Mouse (Mus musculus) liver, postnatal 0 days (tissue): ENCODE measurements around the gene Slfn9.

Source experiments
- CTCF ChIP-seq: sonication (generic); IDR thresholded peaks from 2 replicates; pipeline ENCODE4 v1.5.1; 2016; ENCODE audit warnings: antibody characterized with exemption, low read depth
- EP300 ChIP-seq: IDR thresholded peaks from 2 replicates; pipeline ENCODE4 v1.6.1; 2016; ENCODE audit warnings: antibody characterized with exemption, low read depth, mild to moderate bottlenecking

DNA sequence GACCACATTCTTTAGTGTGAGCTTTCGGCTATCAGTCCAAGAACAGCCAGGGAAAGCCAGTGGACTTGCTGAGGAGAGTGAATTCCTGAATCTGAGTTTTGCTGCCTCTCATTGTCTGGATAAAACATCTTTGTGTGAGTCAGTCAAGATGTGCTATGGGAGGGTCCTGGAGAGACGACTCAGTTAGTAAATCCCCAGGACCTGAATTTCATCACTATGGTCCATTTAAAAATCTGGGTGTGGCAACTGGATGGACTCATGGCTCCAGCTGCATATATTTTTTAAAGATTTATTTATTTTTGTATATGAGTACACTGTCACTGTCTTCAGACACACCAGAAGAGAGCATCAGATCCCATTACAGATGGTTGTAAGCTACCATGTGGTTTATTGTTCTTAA lies 46.0 kb downstream of the Slfn9 start:
- TF ChIP-seq CTCF, result no peak
- TF ChIP-seq EP300, result no peak
